24 mouse cellular contexts compared by ENCODE assay signal in the genomic region with DNA sequence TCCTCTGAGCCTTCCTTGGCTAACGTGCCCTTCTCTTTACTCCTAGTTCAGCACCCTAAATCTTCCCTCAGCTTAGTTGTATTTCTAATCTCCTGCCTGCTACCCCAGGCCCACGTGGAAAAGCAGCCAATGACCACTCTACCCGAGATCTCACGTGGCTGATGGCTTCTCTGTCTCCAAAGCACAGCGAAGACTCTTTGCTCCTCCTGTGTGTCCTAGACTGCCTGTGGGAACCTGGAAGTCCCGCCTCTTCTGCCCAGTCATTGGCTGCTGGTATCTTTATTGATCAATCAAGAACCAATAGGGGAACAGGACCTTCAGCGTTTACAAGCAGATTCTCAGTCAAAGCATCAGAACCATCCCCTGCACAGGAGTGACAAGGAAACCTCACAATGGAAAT. TPM values are rescaled to one million over a fixed set of nuclear protein-coding genes. Genes with fewer than 3 reads are reported as not detected.
DNase-seq lines count a peak whose midpoint lies in the region; ATAC-seq lines count a peak whose summit lies in the region.
"Had no signal": no experiment of that assay in that cellular context is flagged by ENCODE, and none has a peak within 500 bp of the region (broad histone marks: within the 10 kb centered on the region; RNA-seq: fewer than 3 reads in every experiment).

No protein-coding gene starts in this region.

- H3K9me3 ChIP-seq in forebrain, embryonic 12.5 days: no peaks in the 10 kb centered on the region
- no peaks in the 10 kb centered on the region for H3K9me3 ChIP-seq in forebrain, embryonic 16.5 days (ENCODE audit: control insufficient read depth, low read length)
- H3K9me3 ChIP-seq in midbrain, embryonic 12.5 days: 0 out of 2 replicates have a peak, but pooled peaks cover 8% of the 10 kb centered on the region
- H3K9me3 ChIP-seq: heart, embryonic 13.5 days; neural tube, embryonic 15.5 days had no signal

- no peak overlapping the region for H3K4me2 ChIP-seq in forebrain, embryonic 12.5 days
- no peak overlapping the region for H3K4me2 ChIP-seq in forebrain, embryonic 16.5 days (ENCODE audit: low read length)
- no peak overlapping the region for H3K4me2 ChIP-seq in midbrain, embryonic 12.5 days (replicated peaks)
- H3K4me2 ChIP-seq: heart, embryonic 13.5 days; hindbrain, embryonic 14.5 days; limb, embryonic 12.5 days; liver, embryonic 11.5 days; neural tube, embryonic 15.5 days had no signal

- ATAC-seq in forebrain, embryonic 12.5 days (ENCODE audit: low FRiP score): no peak; the same call in 1 of the 2 replicates
- no peak for ATAC-seq in forebrain, embryonic 16.5 days
- ATAC-seq in midbrain, embryonic 12.5 days (ENCODE audit: low FRiP score, low read depth): no peak
- ATAC-seq: inflammation-experienced regulatory T-cells, adult 6 months; liver, postnatal 0 days had no signal

- no peak overlapping the region for H3K9ac ChIP-seq in forebrain, embryonic 12.5 days
- no peak overlapping the region for H3K9ac ChIP-seq in forebrain, embryonic 16.5 days (replicated peaks; ENCODE audit: low read depth, low read length)
- no peak overlapping the region for H3K9ac ChIP-seq in midbrain, embryonic 12.5 days (replicated peaks)
- H3K9ac ChIP-seq: heart, embryonic 13.5 days; hindbrain, embryonic 14.5 days; limb, embryonic 12.5 days; liver, postnatal 0 days; neural tube, embryonic 15.5 days had no signal

- H3K4me1 ChIP-seq in forebrain, embryonic 12.5 days: peaks cover 13% of the 10 kb centered on the region
- peaks cover 11% of the 10 kb centered on the region; the same call in 1 of the 2 replicates for H3K4me1 ChIP-seq in forebrain, embryonic 16.5 days (replicated peaks; ENCODE audit: control insufficient read depth, insufficient read depth, low read length)
- H3K4me1 ChIP-seq in midbrain, embryonic 12.5 days: peaks cover 11% of the 10 kb centered on the region; the same call in 1 of the 2 replicates
- H3K4me1 ChIP-seq: embryonic facial prominence, embryonic 10.5 days; heart, embryonic 13.5 days; limb, embryonic 12.5 days had no signal

- H3K27ac ChIP-seq in forebrain, embryonic 12.5 days: peak overlapping the region; percentile 59
- H3K27ac ChIP-seq in forebrain, embryonic 16.5 days (ENCODE audit: low read length): no peak overlapping the region
- H3K27ac ChIP-seq in midbrain, embryonic 12.5 days (replicated peaks): peak overlapping the region; percentile 1; the same call in 1 of the 2 replicates
- H3K27ac ChIP-seq: embryonic facial prominence, embryonic 10.5 days; heart, adult 2 months; heart, embryonic 13.5 days; hindbrain, embryonic 14.5 days; limb, embryonic 12.5 days; neural tube, embryonic 15.5 days had no signal

- DNase-seq in testis, postnatal 14 days (ENCODE audit: low spot score): peak; percentile 58
- DNase-seq in testis, postnatal 10 days (ENCODE audit: low spot score): no peak
- no peak for DNase-seq in T-cell, adult 2 months (ENCODE audit: low spot score)
- DNase-seq in right cerebral cortex, adult 2 months (ENCODE audit: low spot score in 2 of 2): no peak
- DNase-seq: adrenal gland, adult 2 months; cerebellum, adult 11-12 months; cerebellum, postnatal 10 days; gastrocnemius, postnatal 25 days; heart, adult 2 months; kidney, adult 18-20 months; kidney, postnatal 10 days; liver, postnatal 0 days; lung, postnatal 10 days; right cerebral cortex, adult 18-20 months had no signal

- no peaks in the 10 kb centered on the region for H3K27me3 ChIP-seq in forebrain, embryonic 12.5 days
- no peaks in the 10 kb centered on the region for H3K27me3 ChIP-seq in forebrain, embryonic 16.5 days (replicated peaks; ENCODE audit: control insufficient read depth, insufficient read depth, low read length)
- no peaks in the 10 kb centered on the region for H3K27me3 ChIP-seq in midbrain, embryonic 12.5 days
- H3K27me3 ChIP-seq: heart, embryonic 13.5 days; limb, embryonic 12.5 days; neural tube, embryonic 15.5 days had no signal

- 81% methylated on average over 7 of the region's 7 CpGs for WGBS in forebrain, embryonic 12.5 days
- WGBS in forebrain, embryonic 16.5 days: 68% methylated on average over 7 of the region's 7 CpGs
- 83% methylated on average over 7 of the region's 7 CpGs for WGBS in midbrain, embryonic 12.5 days

- no peaks in the 10 kb centered on the region for H3K36me3 ChIP-seq in forebrain, embryonic 12.5 days (replicated peaks)
- no peaks in the 10 kb centered on the region for H3K36me3 ChIP-seq in forebrain, embryonic 16.5 days (ENCODE audit: control insufficient read depth, insufficient read depth)
- H3K36me3 ChIP-seq in midbrain, embryonic 12.5 days: no peaks in the 10 kb centered on the region
- H3K36me3 ChIP-seq: embryonic facial prominence, embryonic 10.5 days; heart, embryonic 13.5 days; limb, embryonic 12.5 days; neural tube, embryonic 15.5 days had no signal

- H3K4me3 ChIP-seq in forebrain, embryonic 12.5 days (replicated peaks): no peak overlapping the region
- H3K4me3 ChIP-seq in forebrain, embryonic 16.5 days (replicated peaks; ENCODE audit: low read length): no peak overlapping the region
- H3K4me3 ChIP-seq in midbrain, embryonic 12.5 days: no peak overlapping the region
- H3K4me3 ChIP-seq: embryonic facial prominence, embryonic 10.5 days; heart, adult 2 months; heart, embryonic 13.5 days; limb, embryonic 12.5 days; neural tube, embryonic 15.5 days had no signal

RNA-seq across cellular contexts. Expression of gene Gm19935, which starts 54.8 kb away (rescaled TPM):
- not detected in 2 replicates for polyA plus RNA-seq in forebrain, embryonic 12.5 days (2016; fragmentation: Nextera tagmentation; extraction: Ambion mirVana)
- polyA plus RNA-seq in forebrain, embryonic 16.5 days (2015; fragmentation: Nextera tagmentation; extraction: Ambion mirVana): 0.58 and 0.60 TPM in 2 replicates
- polyA plus RNA-seq in midbrain, embryonic 12.5 days (2016; fragmentation: Nextera tagmentation; extraction: Ambion mirVana): not detected in 2 replicates
- polyA plus RNA-seq: adrenal gland, adult 2 months; embryonic facial prominence, embryonic 10.5 days; heart, embryonic 13.5 days; inflammation-experienced regulatory T-cells, adult 6 months; limb, embryonic 12.5 days; liver, embryonic 11.5 days; liver, postnatal 0 days had no signal
